Mouse (Mus musculus): ENCODE measurements at regions not wholly inside any gene's neighbourhood (a gene's known extent, or its start where the extent isn't known, plus 50 kb on each side); places are given as distances from the start of the nearest gene placed in this dataset.

DNA sequence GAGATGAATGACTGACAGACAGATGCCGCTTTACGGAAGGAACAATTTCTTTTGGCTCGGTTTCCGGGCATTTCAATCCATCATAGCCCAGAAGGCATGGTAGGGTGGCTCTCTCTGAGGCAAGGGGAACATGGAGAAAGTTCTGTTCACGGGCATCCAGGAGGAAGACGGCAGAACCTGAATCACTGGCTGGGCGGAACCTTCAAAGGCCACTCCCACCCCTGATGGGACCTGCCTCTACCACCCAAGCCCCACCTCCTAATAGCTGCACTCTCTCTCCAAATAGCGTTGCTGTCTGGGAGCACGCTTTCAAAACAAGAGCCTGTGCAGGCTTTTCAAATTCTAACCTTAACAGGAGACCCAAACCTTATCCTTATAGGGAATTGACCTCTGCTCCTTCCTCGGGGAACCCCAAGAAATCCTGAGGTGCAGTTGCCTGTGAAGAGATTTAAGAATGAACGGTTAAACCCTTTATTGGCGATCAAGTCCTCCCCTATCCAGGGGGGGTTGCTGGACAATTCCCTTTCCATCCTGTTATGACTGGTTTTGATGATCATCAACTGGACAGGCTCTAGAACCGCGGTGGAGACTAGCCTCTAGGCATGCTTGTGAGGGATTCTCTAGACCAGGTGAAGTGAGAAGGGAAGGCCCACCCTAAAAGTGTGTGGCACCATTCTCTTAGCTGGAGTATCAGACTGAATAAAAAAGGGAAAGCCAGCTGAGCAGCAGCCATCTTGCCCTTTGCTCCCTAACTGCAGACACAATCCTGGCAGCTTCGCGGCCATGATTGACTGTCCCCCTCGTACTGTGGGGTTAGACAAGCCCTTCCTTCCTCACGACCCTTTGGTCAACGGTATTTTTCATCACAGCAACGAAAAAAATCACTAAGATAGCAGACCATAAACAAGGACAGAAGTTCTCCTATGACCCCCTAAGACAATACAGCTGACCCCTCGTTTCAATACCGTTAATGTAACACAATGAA lies 184.5 kb upstream of the Dyrk2 start:
- DNase-seq (ENCODE audit: low spot score), result no peak

DNA sequence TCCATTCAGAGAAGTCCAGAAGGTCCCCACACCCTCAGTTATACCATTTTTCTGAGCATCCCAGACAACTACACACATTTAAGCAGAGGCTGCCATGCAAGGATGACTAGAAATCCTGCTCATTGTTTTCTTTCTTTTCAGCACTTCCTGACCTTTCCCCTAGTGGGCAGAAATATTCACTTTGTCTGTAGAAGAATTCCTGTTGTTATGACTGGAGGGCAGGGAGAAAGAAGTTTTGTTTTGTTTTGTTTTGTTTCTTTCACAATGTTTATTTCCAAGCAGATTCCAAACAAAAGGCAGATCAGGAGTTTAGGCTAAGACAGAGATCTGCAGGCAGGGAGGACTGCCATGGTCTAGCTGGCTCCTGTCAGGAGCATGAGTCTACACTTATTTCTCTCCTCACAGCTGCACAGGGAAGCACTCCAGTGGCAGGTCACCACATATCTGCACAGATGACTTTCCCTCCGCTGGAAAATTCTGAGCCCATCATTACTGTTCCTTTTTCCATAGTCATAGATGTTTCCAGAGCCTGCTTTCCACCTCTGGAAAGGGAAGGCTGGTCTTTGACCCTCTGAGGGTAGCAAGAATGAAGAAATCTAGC lies 182.5 kb upstream of the Dyrk2 start:
- no peak for DNase-seq (ENCODE audit: low spot score)

GRCm38 (mm10) chr10:119051598-119051997 lies 181.6 kb upstream of the Dyrk2 start:
- DNase-seq (ENCODE audit: low spot score), result no peak

DNA sequence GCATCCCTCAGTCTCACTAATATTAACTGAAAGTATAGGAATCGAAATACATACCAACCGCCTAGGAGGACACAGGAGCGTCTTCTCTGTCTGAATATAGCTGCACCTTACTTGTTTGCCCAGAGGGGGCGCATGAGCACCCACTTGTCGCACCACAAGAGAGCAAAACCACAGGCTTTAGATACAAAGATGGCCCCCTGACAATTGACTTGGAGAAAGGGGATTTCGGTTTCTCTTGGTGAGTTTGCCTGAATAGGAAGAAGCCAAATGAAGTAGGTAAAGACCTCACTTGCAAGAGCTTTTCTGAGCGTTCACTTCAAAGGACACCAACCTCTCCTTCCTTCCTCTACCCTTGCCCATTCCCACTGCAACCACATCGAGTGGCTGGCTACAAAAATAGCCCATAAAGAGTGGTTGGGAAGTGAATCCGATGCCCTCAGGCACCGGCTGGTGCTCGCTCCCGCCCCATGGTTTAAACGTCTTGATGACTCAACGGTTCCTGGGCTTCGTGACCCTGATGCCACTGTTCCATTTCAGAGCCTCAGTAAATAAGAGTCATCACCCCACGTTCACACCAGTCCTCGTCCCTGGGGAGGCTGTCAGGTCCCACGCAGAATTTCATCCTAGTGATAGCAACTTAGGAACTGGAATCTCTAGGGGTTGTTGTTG lies 180.1 kb upstream of the Dyrk2 start:
- peak; percentile 21 for DNase-seq (ENCODE audit: low spot score)

GRCm38 (mm10) chr10:119048643-119049420 lies 178.8 kb upstream of the Dyrk2 start:
- DNase-seq (ENCODE audit: low spot score), result no peak

- no peak for DNase-seq (ENCODE audit: low spot score)
These were observed 175.1 kb upstream of the Dyrk2 start for GRCm38 (mm10) chr10:119045059-119045458.

DNA sequence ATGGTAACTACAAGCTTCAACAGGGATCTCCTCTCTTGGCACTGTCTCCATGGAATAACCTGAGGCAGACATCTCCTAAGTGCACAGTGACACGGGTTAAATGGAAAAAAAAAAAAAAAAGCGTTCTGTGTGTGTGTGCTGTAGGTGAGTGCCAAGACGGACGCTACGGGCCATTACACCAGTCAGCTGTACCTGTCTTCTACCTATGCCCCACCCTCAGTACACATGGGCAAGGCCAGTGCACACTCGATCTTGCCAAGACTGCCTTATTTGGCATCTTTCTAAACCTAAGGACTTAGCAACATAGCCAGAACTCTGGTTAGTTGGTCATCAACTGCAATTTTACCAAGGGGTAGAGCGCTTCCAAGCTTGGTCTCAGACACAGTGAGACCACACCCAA lies 173.1 kb upstream of the Dyrk2 start:
- no peak for DNase-seq (ENCODE audit: low spot score)

DNA sequence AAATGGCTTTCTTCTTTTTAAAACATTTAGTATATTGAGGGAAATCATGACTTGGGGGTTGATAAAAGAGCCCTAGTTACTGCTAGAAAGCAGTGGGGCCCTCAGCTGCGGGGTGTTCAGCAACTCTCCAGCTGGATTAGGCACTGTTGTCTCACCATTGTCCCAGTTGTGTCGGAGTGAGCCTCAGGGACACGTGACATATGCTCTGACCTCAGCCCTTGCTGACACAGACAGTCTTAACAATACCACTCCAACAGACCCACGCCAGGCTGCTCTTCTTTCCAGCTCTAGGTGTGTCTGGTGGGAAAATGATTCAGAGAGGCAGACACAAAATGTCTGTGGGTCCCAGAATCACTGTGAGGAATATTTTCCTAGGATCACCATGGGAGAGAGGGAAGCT lies 170.2 kb upstream of the Dyrk2 start:
- no peak for DNase-seq (ENCODE audit: low spot score)

- no peak for DNase-seq (ENCODE audit: low spot score)
These were observed 169.7 kb upstream of the Dyrk2 start for GRCm38 (mm10) chr10:119039732-119040131.

DNA sequence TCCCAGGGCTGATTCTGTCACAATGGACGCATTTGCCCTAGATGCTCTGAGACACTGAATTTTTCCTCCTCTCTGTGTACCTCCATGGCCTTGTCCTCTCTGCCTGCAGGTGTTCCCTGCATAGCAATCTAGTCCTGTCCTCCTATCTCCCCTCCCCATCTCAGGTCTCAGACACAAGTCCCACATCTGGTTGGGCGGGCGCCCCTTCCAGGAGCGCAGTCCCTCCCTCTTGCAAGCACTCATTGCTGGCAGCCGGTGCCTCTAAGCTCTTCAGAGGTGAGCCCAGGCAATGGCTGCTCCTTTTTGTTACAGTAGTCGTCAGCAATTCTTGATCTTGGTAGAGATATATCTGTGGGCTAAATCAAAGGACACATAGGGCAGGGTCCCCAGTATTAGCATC lies 169.0 kb upstream of the Dyrk2 start:
- no peak for DNase-seq (ENCODE audit: low spot score)

GRCm38 (mm10) chr10:119037781-119038180 lies 167.8 kb upstream of the Dyrk2 start:
- no peak for DNase-seq (ENCODE audit: low spot score)

DNA sequence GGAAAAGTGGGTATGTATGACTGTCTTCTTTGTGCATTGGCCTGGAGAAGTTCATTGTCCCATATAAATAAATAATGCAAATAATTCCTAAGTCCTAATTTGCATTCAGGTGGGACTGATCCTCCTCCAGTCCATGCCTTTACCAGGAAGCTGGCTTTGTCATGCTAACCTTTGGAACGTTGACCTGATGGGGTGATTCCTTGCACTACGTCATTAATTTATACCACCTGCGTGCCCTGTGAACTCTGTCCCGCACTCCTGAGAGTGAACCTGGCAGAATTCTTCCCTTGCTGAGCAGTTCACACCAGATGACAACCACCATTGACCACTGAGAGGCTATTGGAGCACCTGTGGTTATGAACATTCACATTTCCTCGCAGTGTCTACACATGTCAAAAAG lies 165.9 kb upstream of the Dyrk2 start:
- DNase-seq (ENCODE audit: low spot score), result no peak

- DNase-seq (ENCODE audit: low spot score), result no peak
These were observed 164.4 kb upstream of the Dyrk2 start for GRCm38 (mm10) chr10:119034396-119034795.

GRCm38 (mm10) chr10:119031282-119032275 lies 161.6 kb upstream of the Dyrk2 start:
- DNase-seq (ENCODE audit: low spot score), result no peak

- DNase-seq (ENCODE audit: low spot score), result no peak
These were observed 158.6 kb upstream of the Dyrk2 start for GRCm38 (mm10) chr10:119028480-119029137.

- no peak for DNase-seq (ENCODE audit: low spot score)
These were observed 157.4 kb upstream of the Dyrk2 start for GRCm38 (mm10) chr10:119027241-119027901.

DNA sequence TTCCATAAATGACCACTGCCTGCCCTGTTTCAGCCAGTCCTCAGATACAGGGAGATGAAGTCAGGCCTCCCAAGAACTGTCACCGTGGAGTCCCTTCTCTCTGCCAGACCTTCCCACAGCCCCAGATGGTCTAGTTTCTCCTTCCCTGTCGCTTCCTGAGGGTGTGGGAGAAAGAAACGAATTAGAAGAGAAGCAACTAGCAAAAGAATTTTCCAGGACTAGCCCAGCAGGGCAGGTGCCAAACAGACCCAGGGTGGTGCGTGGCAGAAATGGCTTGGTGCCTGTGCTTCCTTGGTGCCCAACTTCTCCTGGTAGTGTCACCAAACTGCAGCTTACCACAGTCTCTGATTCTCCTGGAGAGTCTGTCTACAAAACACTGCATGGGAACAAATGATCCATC lies 156.3 kb upstream of the Dyrk2 start:
- DNase-seq (ENCODE audit: low spot score), result no peak

GRCm38 (mm10) chr10:119024425-119024824 lies 154.4 kb upstream of the Dyrk2 start:
- DNase-seq (ENCODE audit: low spot score), result no peak

GRCm38 (mm10) chr10:119019082-119019481 lies 149.1 kb upstream of the Dyrk2 start:
- no peak for DNase-seq (ENCODE audit: low spot score)

GRCm38 (mm10) chr10:119018490-119018889 lies 148.5 kb upstream of the Dyrk2 start:
- no peak for DNase-seq (ENCODE audit: low spot score)
